In the genomic region with DNA sequence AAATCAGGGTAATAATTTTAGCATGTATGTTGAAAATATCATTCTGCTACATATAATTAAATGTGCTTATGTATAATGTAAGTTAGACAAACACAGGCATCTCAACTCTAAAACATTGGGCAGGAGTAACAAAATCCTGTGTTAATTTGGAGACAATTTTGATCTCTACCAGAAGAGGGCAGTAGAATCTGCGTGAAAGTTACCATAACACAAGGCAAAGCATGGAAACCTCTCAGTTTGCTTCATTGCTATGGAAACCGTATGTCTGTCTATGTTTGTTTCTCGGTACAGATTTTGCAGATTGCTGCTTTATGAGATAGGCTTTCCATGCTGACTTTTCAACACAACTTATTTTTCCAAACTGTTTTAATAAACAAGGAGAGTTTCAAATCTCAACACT, we compare ENCODE assay signal across 8 mouse cellular contexts.
A peak's percentile ranks its signal among the peaks of the same experiment; 100 is the strongest.
DNase-seq lines count a peak whose midpoint lies in the region; ATAC-seq lines count a peak whose summit lies in the region.

No protein-coding gene starts in this region.

- 0 out of 2 replicates have a peak, but pooled peaks have one; percentile 40 for ATAC-seq in kidney, embryonic 15.5 days (replicated peaks; ENCODE audit: low FRiP score)
- ATAC-seq in CD4-positive, CD25-positive, alpha-beta regulatory T cell, adult 4 months = peak; percentile 91
- ATAC-seq in hindbrain, embryonic 12.5 days (ENCODE audit: low FRiP score) = peak; percentile 67; the same call in 1 of the 2 replicates
- ATAC-seq in neural tube, embryonic 14.5 days (ENCODE audit: low read depth) = peak; percentile 87

- H3K27me3 ChIP-seq in kidney, embryonic 15.5 days = no peaks in the 10 kb centered on the region
- H3K27me3 ChIP-seq in hindbrain, embryonic 12.5 days = no peaks in the 10 kb centered on the region
- no peaks in the 10 kb centered on the region for H3K27me3 ChIP-seq in neural tube, embryonic 14.5 days (ENCODE audit: control insufficient read depth, insufficient read depth, low read length)

- 11% methylated on average over 3 of the region's 3 CpGs for WGBS in kidney, embryonic 15.5 days
- 18% methylated on average over 3 of the region's 3 CpGs for WGBS in hindbrain, embryonic 12.5 days
- WGBS in neural tube, embryonic 14.5 days = 16% methylated on average over 3 of the region's 3 CpGs

- H3K4me3 ChIP-seq in kidney, embryonic 15.5 days (replicated peaks) = no peak overlapping the region
- H3K4me3 ChIP-seq in hindbrain, embryonic 12.5 days = no peak overlapping the region
- H3K4me3 ChIP-seq in neural tube, embryonic 14.5 days (ENCODE audit: low read depth, low read length) = no peak overlapping the region

- H3K27ac ChIP-seq in kidney, embryonic 15.5 days = no peak overlapping the region
- H3K27ac ChIP-seq in hindbrain, embryonic 12.5 days = no peak overlapping the region
- no peak overlapping the region for H3K27ac ChIP-seq in neural tube, embryonic 14.5 days (ENCODE audit: low read depth, low read length)

- no peak overlapping the region for H3K4me2 ChIP-seq in kidney, embryonic 15.5 days
- no peak overlapping the region for H3K4me2 ChIP-seq in hindbrain, embryonic 12.5 days (replicated peaks)
- H3K4me2 ChIP-seq in neural tube, embryonic 14.5 days (ENCODE audit: low read depth, low read length) = no peak overlapping the region

- no peaks in the 10 kb centered on the region for H3K36me3 ChIP-seq in kidney, embryonic 15.5 days
- H3K36me3 ChIP-seq in hindbrain, embryonic 12.5 days = 0 out of 2 replicates have a peak, but pooled peaks cover under 1% of the 10 kb centered on the region
- H3K36me3 ChIP-seq in neural tube, embryonic 14.5 days (ENCODE audit: control insufficient read depth, insufficient read depth, low read length) = no peaks in the 10 kb centered on the region

- no peaks in the 10 kb centered on the region for H3K4me1 ChIP-seq in kidney, embryonic 15.5 days
- H3K4me1 ChIP-seq in hindbrain, embryonic 12.5 days = no peaks in the 10 kb centered on the region
- no peaks in the 10 kb centered on the region for H3K4me1 ChIP-seq in neural tube, embryonic 14.5 days (ENCODE audit: control insufficient read depth, insufficient read depth, low read length)

- no peak for DNase-seq in kidney, postnatal 25 days
- peak; percentile 75 for DNase-seq in R1 (ENCODE audit: low read depth, low spot score)
- no peak for DNase-seq in adrenal gland, postnatal 25 days
- no peak for DNase-seq in frontal cortex, postnatal 25 days (ENCODE audit: low spot score in 2 of 2)

- no peaks in the 10 kb centered on the region for H3K9me3 ChIP-seq in kidney, embryonic 15.5 days (replicated peaks)
- H3K9me3 ChIP-seq in hindbrain, embryonic 12.5 days (replicated peaks) = no peaks in the 10 kb centered on the region
- no peaks in the 10 kb centered on the region for H3K9me3 ChIP-seq in neural tube, embryonic 14.5 days (ENCODE audit: control insufficient read depth, low read length)

- no peak overlapping the region for H3K9ac ChIP-seq in kidney, embryonic 15.5 days
- H3K9ac ChIP-seq in hindbrain, embryonic 12.5 days = no peak overlapping the region
- no peak overlapping the region for H3K9ac ChIP-seq in neural tube, embryonic 14.5 days (replicated peaks; ENCODE audit: low read depth, low read length)

Comparison
In these comparisons a context has a peak if more than half of its experiments do, and no peak if none do; other contexts are left out.
1. ATAC-seq: peak in every context shown above with its lines; median percentile 91 in CD4-positive, CD25-positive, alpha-beta regulatory T cell, adult 4 months; 87 in neural tube, embryonic 14.5 days; 67 in hindbrain, embryonic 12.5 days; 40 in kidney, embryonic 15.5 days.